Mouse (Mus musculus) midbrain, postnatal 0 days (tissue): Measurements from ENCODE around the gene Rap1gap. TPM values are rescaled to one million over a fixed set of nuclear protein-coding genes. Genes with fewer than 3 reads are reported as not detected.
A peak's percentile ranks its signal among the peaks of the same experiment; 100 is the strongest.

Experiments used
- ATAC-seq: fragments of 200-750 bp; cut with Nextera tagmentation; 2 replicates; pipeline ENCODE4 v1.8.0; 2017; ENCODE audit warnings: moderate number of reproducible peaks, mild to moderate bottlenecking, moderate TSS enrichment, moderate library complexity; ENCODE audit not compliant: low FRiP score
- DNase-seq: peaks from one replicate; pipeline ENCODE4 v3.0.0-alpha.2; 2015; ENCODE audit warnings: low spot score
- H3K27ac ChIP-seq: fragments of 300-500 bp; sonication (generic); 2 replicates; pipeline ENCODE4 v1.5.1; 2014; ENCODE audit warnings: low read depth, mild to moderate bottlenecking, low read length, mixed read lengths
- H3K27me3 ChIP-seq: fragments of 300-500 bp; sonication (generic); 2 replicates; pipeline ENCODE4 v1.6.1; 2014; ENCODE audit warnings: low read length, control low read depth, mixed read lengths; ENCODE audit not compliant: insufficient read depth
- H3K36me3 ChIP-seq: fragments of 300-500 bp; sonication (generic); 2 replicates; pipeline ENCODE4 v1.6.1; 2014; ENCODE audit warnings: low read length, control low read depth, mixed read lengths; ENCODE audit not compliant: insufficient read depth
- H3K4me1 ChIP-seq: fragments of 300-500 bp; sonication (generic); 2 replicates; pipeline ENCODE4 v1.6.1; 2014; ENCODE audit warnings: mild to moderate bottlenecking, control low read depth, antibody characterized with exemption, low read length, mixed read lengths; ENCODE audit not compliant: insufficient read depth
- H3K4me2 ChIP-seq: fragments of 300-500 bp; sonication (generic); 2 replicates; pipeline ENCODE4 v1.6.1; 2014; ENCODE audit warnings: low read depth, mild to moderate bottlenecking, low read length, mixed read lengths; ENCODE audit not compliant: poor library complexity, severe bottlenecking
- H3K4me3 ChIP-seq: fragments of 300-500 bp; sonication (generic); 2 replicates; pipeline ENCODE4 v1.5.1; 2014; ENCODE audit warnings: low read depth, mild to moderate bottlenecking, low read length, moderate library complexity
- H3K9ac ChIP-seq: fragments of 300-500 bp; sonication (generic); replicated peaks from 2 replicates; pipeline ENCODE4 v1.6.1; 2014; ENCODE audit warnings: mild to moderate bottlenecking, low read length, moderate library complexity, mixed read lengths; ENCODE audit not compliant: poor library complexity, severe bottlenecking
- H3K9me3 ChIP-seq: fragments of 300-500 bp; sonication (generic); 2 replicates; pipeline ENCODE4 v1.6.1; 2016; ENCODE audit warnings: low read length, control low read depth
- CTCF ChIP-seq: IDR thresholded peaks from 2 replicates; pipeline ENCODE4 v1.5.1; 2016; ENCODE audit warnings: antibody characterized with exemption, mild to moderate bottlenecking
- WGBS: fragments of 180-500 bp; shearing (Covaris S2); extraction: QIAGEN DNeasy Blood & Tissue Kit; methylation state at CpG from one replicate; pipeline ENCODE4 v1.1.7; 2014; 5-methylcytosine and 5-hydroxymethylcytosine counted together
- polyA plus RNA-seq: library from polyadenylated mRNA; unstranded; fragments of >200 nt; fragmentation: Nextera tagmentation; extraction: Ambion mirVana; gene quantifications from 2 replicates; pipeline ENCODE4 v1.2.1, GENCODE M21; 2015
- total RNA-seq: library from RNA; depleted of rRNA; stranded (reverse); fragments of >200 nt; gene quantifications from 2 replicates; pipeline ENCODE4 v1.2.3, GENCODE M21; 2014

Gene Rap1gap
- total and polyA plus RNA-seq, 2 experiments from 2014 or later = 115 to 270 TPM

- H3K27me3 ChIP-seq = no peaks in the 10 kb centered on the region
- H3K36me3 ChIP-seq = no peaks in the 10 kb centered on the region
- no peak overlapping the region for H3K27ac ChIP-seq
- H3K9me3 ChIP-seq = no peaks in the 10 kb centered on the region
- H3K4me1 ChIP-seq = peaks cover 5% of the 10 kb centered on the region; the same call in 1 of the 2 replicates
- 50% methylated on average over 7 of the region's 7 CpGs for WGBS
- no peak for TF ChIP-seq CTCF
- ATAC-seq = no peak
- H3K4me2 ChIP-seq = no peak overlapping the region
- H3K9ac ChIP-seq = no peak overlapping the region
- no peak for DNase-seq
- H3K4me3 ChIP-seq = no peak overlapping the region
These were observed 79.3 kb downstream of the Rap1gap start for GRCm38 (mm10) chr4:137743791-137744190.

GRCm38 (mm10) chr4:137744433-137744918 is 80.0 kb downstream of the Rap1gap start:
- Histone ChIP-seq H3K4me2 (no peak overlapping the region), H3K9me3 (no peaks in the 10 kb centered on the region), H3K36me3 (no peaks in the 10 kb centered on the region), H3K9ac (no peak overlapping the region), H3K27ac (no peak overlapping the region), H3K4me3 (no peak overlapping the region), H3K27me3 (no peaks in the 10 kb centered on the region), H3K4me1 (peaks cover 3% of the 10 kb centered on the region; the same call in 1 of the 2 replicates)
- ATAC-seq (peak; percentile 68; the same call in 1 of the 2 replicates), DNase-seq (peak; percentile 77)
- peak; percentile 66 for TF ChIP-seq CTCF
- 55% methylated on average over 13 of the region's 13 CpGs for WGBS

GRCm38 (mm10) chr4:137747091-137747490 is 82.6 kb downstream of the Rap1gap start:
- no peak overlapping the region for H3K27ac ChIP-seq
- no peaks in the 10 kb centered on the region for H3K9me3 ChIP-seq
- WGBS = 74% methylated on average over 9 of the region's 9 CpGs
- H3K36me3 ChIP-seq = no peaks in the 10 kb centered on the region
- no peak overlapping the region for H3K9ac ChIP-seq
- no peak overlapping the region for H3K4me2 ChIP-seq
- H3K4me3 ChIP-seq = no peak overlapping the region
- no peaks in the 10 kb centered on the region for H3K27me3 ChIP-seq
- no peak for DNase-seq
- H3K4me1 ChIP-seq = no peaks in the 10 kb centered on the region
- no peak for ATAC-seq
- no peak for TF ChIP-seq CTCF

- H3K4me3 ChIP-seq = no peak overlapping the region
- no peak overlapping the region for H3K4me2 ChIP-seq
- H3K27ac ChIP-seq = no peak overlapping the region
- no peak overlapping the region for H3K9ac ChIP-seq
- H3K36me3 ChIP-seq = no peaks in the 10 kb centered on the region
- no peak for TF ChIP-seq CTCF
- no peaks in the 10 kb centered on the region for H3K9me3 ChIP-seq
- H3K4me1 ChIP-seq = no peaks in the 10 kb centered on the region
- 78% methylated on average over 5 of the region's 5 CpGs for WGBS
- DNase-seq (no peak), ATAC-seq (no peak)
- no peaks in the 10 kb centered on the region for H3K27me3 ChIP-seq
These were observed 83.1 kb downstream of the Rap1gap start for GRCm38 (mm10) chr4:137747590-137747989.

GRCm38 (mm10) chr4:137748726-137749125 is 84.2 kb downstream of the Rap1gap start:
- no peak overlapping the region for H3K4me3 ChIP-seq
- H3K27ac ChIP-seq = no peak overlapping the region
- no peaks in the 10 kb centered on the region for H3K4me1 ChIP-seq
- H3K36me3 ChIP-seq = no peaks in the 10 kb centered on the region
- H3K9me3 ChIP-seq = no peaks in the 10 kb centered on the region
- WGBS = 62% methylated on average over 4 of the region's 4 CpGs
- H3K4me2 ChIP-seq = no peak overlapping the region
- H3K9ac ChIP-seq = no peak overlapping the region
- no peak for TF ChIP-seq CTCF
- no peaks in the 10 kb centered on the region for H3K27me3 ChIP-seq
- DNase-seq (peak; percentile 66), ATAC-seq (no peak; the same call in 1 of the 2 replicates)

- Histone ChIP-seq H3K27ac (no peak overlapping the region), H3K9me3 (no peaks in the 10 kb centered on the region), H3K27me3 (no peaks in the 10 kb centered on the region), H3K9ac (no peak overlapping the region), H3K4me1 (no peaks in the 10 kb centered on the region), H3K36me3 (no peaks in the 10 kb centered on the region), H3K4me2 (no peak overlapping the region), H3K4me3 (no peak overlapping the region)
- no peak for TF ChIP-seq CTCF
- ATAC-seq (no peak), DNase-seq (no peak)
- 77% methylated on average over 9 of the region's 9 CpGs for WGBS
These were observed 85.2 kb downstream of the Rap1gap start for GRCm38 (mm10) chr4:137749680-137750079.
